Mouse (Mus musculus): ENCODE measurements at regions not wholly inside any gene's neighbourhood (a gene's known extent, or its start where the extent isn't known, plus 50 kb on each side); places are given as distances from the start of the nearest gene placed in this dataset.
"Not testable (repeated sequence)": the region's sequence is repeated elsewhere in the genome, so short reads cannot be mapped to it uniquely, and the experiment has no call there.

GRCm38 (mm10) chr10:37873925-37874324 lies 735.2 kb upstream of the Marcks start:
- no peak for DNase-seq (ENCODE audit: low spot score)

GRCm38 (mm10) chr10:37861001-37861400 lies 722.3 kb upstream of the Marcks start:
- DNase-seq (ENCODE audit: low spot score): no peak

- no peak for DNase-seq (ENCODE audit: low spot score)
Observed at GRCm38 (mm10) chr10:37849291-37849846, 710.6 kb upstream of the Marcks start.

DNA sequence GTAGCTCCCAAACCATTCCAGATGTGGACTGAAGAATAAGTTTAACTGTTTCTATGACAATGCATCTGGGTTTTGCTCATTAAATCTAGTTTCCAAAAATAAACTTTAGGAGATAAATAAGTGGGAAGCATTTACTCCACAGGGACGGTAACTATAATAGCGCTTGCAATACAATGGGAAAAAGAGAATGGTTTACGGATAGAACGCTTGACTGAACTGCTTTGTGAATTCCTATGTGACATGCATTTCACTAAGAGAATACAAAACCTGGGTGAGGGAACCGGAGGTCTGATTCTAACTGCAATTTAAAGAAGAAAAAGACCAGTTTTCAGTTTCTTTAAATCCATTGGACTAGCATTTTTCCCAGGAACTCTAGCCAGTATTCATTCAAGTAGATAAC lies 704.1 kb upstream of the Marcks start:
- no peak for DNase-seq (ENCODE audit: low spot score)

DNA sequence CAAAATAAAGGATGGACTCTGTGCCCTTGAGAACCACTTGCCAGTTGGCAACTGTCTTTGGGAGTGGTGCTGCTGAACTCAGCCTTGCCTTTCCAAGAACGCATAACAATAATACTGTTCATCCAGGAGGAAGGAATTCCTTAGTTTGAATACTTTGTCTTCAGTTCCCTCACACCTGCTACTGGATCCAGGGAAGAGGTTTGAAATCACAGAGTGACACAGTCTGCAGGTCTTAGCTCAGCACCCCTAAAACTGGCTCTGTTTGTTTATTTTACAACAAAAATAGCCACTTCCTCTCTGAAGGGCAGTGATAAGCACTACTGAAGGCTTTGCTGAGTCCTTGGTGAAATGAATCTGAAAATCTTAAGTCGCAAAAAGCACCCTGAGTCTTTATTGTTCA lies 703.1 kb upstream of the Marcks start:
- no peak for DNase-seq (ENCODE audit: low spot score)

GRCm38 (mm10) chr10:37837721-37838120 lies 699.0 kb upstream of the Marcks start:
- no peak for DNase-seq (ENCODE audit: low spot score)

DNA sequence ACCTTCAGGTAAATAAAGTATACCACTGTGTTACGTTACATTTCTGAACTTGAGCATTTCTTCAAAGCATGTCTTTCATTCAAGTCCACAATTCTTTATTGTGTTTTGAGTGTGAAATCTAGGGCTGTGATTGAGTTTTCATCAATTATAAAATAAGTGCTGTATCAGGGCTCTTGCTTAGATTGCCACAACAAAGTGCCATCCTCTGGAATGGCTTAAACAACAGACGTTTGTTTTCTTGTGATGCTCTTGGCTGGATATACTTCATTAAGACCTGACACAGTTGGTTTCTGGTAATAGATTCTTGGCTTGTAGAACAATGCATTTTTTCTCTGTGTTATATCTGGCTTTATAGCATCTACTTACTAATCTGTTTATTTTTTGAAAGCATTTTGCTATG lies 674.3 kb upstream of the Marcks start:
- DNase-seq (ENCODE audit: low spot score): no peak

GRCm38 (mm10) chr10:37812405-37812851 lies 673.7 kb upstream of the Marcks start:
- no peak for DNase-seq (ENCODE audit: low spot score)

- no peak for DNase-seq (ENCODE audit: low spot score)
Observed at GRCm38 (mm10) chr10:37811789-37812188, 673.1 kb upstream of the Marcks start.

DNA sequence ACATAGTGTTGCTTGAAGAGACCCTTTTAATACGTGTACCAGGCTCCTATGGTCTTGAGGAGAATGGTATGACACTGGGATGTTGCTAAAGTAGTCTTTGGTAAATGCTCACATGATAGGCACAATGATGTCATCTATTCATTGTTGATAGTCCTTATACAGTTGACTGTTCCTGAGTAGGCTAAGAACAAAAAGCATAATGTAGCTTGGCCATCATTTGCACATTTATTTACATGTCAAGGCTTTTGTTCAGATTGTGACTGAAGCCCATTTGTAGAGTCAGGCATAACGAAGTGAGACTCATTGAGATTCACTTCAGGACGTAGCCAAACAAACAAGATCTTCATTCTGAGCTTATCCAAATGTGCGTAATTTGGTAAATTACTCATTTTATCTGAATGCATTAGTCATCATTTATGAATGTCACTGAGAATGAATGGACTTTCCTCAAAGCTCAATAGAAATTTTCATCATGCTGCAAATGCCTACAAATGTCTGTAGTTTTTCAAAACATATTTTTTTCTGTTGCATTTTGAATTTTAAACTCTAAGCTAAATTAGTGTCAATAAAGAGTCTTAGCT lies 664.6 kb upstream of the Marcks start:
- DNase-seq (ENCODE audit: low spot score): no peak

DNA sequence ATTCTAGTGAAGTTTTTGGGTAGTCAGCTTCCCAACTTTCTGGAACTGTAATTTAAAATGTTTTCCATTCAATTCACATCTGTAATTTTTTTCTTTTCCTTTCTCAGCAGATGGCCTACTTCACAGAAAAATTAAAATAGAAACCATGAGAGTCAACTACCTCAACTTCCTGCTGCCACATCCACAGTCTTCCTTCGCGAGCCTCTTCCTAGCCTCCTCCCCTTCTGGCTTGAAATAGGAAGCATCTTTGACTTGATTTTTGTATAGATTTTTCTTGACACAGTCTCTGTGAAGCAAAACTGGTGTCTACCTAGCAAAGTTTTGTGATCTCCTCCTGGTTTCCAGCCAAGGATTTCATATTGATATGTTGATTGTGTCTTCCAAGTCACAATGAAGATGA lies 660.7 kb upstream of the Marcks start:
- DNase-seq (ENCODE audit: low spot score): no peak

GRCm38 (mm10) chr10:37798285-37798684 lies 659.6 kb upstream of the Marcks start:
- no peak for DNase-seq (ENCODE audit: low spot score)

- no peak for DNase-seq (ENCODE audit: low spot score)
Observed at GRCm38 (mm10) chr10:37797701-37798100, 659.0 kb upstream of the Marcks start.

DNA sequence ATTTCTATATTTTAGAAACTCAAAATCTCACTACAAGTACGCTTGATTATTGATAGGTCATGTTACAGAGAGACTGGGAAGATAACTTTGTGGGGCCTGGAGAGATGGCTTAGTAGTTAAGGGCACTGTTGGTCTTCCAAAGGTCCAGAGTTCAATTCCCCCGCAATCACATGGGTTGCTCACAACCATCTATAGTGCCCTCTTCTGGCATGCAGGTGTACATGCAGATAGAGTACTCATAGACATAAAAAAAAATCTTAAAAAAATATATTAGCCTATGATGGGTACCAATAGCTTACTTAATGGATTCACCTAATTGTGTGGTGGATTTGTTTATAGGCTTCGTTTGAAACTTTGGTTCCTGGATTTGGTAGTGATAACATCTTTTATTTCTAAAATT lies 654.2 kb upstream of the Marcks start:
- no peak for DNase-seq (ENCODE audit: low spot score)

GRCm38 (mm10) chr10:37788049-37788448 lies 649.3 kb upstream of the Marcks start:
- no peak for DNase-seq (ENCODE audit: low spot score)

- DNase-seq (ENCODE audit: low spot score): no peak
Observed at GRCm38 (mm10) chr10:37779383-37780302, 640.9 kb upstream of the Marcks start.

- DNase-seq (ENCODE audit: low spot score): no peak
Observed at GRCm38 (mm10) chr10:37760542-37761367, 622.0 kb upstream of the Marcks start.

- DNase-seq (ENCODE audit: low spot score): no peak
Observed at GRCm38 (mm10) chr10:37741581-37741980, 602.9 kb upstream of the Marcks start.

DNA sequence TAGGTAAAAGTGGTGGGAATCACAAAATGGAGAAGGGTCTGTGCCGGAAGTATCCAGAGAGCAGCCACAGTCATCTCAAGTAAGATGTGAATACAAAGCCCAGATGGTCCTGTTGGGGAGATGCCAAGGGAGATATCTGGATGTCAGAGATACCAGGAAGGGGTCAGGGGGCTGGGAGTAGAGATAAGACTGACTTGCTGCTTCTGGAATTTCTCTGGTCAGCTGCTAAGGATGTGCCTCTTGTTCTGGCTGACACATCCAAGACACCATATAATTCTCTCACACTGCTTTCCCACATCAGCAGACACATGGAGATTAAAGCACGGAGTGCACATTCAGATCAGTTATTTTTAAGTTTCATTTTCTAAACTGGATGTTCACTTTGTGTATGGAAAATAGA lies 600.3 kb upstream of the Marcks start:
- no peak for DNase-seq (ENCODE audit: low spot score)

DNA sequence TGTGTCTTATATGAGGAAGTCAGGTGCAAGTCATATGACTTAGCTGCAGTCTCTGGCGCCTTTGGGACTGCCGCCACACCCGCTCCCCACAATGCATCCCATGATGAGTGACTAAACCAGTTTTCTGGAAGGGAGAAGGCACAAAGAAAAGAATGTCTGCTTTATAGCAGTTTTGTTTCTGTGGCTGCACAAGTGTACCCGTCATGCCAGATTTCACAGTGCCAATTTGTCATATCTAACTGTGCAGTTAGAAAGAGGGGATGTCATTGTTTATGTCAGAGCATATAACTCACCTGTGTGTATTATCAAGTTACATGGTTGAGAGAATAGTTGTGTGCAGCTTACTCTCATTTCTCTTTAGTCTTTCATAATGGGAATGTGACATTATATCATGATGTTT lies 586.9 kb upstream of the Marcks start:
- DNase-seq (ENCODE audit: low spot score): no peak

- DNase-seq (ENCODE audit: low spot score): not testable (repeated sequence)
Observed at GRCm38 (mm10) chr10:37724994-37725393, 586.3 kb upstream of the Marcks start.

GRCm38 (mm10) chr10:37720748-37721147 lies 582.0 kb upstream of the Marcks start:
- no peak for DNase-seq (ENCODE audit: low spot score)

Measured in urinary bladder, postnatal 14 days (tissue).